Mouse (Mus musculus) embryonic facial prominence, embryonic 13.5 days (tissue): ENCODE results near the gene Tmem238l. TPM values are rescaled to one million over a fixed set of nuclear protein-coding genes. Genes with fewer than 3 reads are reported as not detected.

Experiments
- ATAC-seq: fragments of 200-750 bp; cut with Nextera tagmentation; 2 replicates; pipeline ENCODE4 v1.8.0; 2017; ENCODE audit warnings: low read depth; ENCODE audit not compliant: insufficient number of reproducible peaks, insufficient read depth, low FRiP score, low TSS enrichment
- H3K27ac ChIP-seq: fragments of 300-500 bp; sonication (generic); 2 replicates; pipeline ENCODE4 v1.5.1; 2015; ENCODE audit warnings: moderate library complexity, mild to moderate bottlenecking, inconsistent platforms
- H3K27me3 ChIP-seq: fragments of 300-500 bp; sonication (generic); 2 replicates; pipeline ENCODE4 v1.6.1; 2015; ENCODE audit warnings: mild to moderate bottlenecking, inconsistent platforms
- H3K36me3 ChIP-seq: fragments of 300-500 bp; sonication (generic); 2 replicates; pipeline ENCODE4 v1.6.1; 2015; ENCODE audit warnings: mild to moderate bottlenecking, inconsistent platforms
- H3K4me1 ChIP-seq: fragments of 300-500 bp; sonication (generic); 2 replicates; pipeline ENCODE4 v1.6.1; 2015; ENCODE audit warnings: inconsistent platforms
- H3K4me2 ChIP-seq: fragments of 300-500 bp; sonication (generic); 2 replicates; pipeline ENCODE4 v1.6.1; 2015; ENCODE audit warnings: moderate library complexity, mild to moderate bottlenecking, inconsistent platforms
- H3K4me3 ChIP-seq: fragments of 300-500 bp; sonication (generic); 2 replicates; pipeline ENCODE4 v1.5.1; 2015; ENCODE audit warnings: mild to moderate bottlenecking, inconsistent platforms
- H3K9ac ChIP-seq: fragments of 300-500 bp; sonication (generic); 2 replicates; pipeline ENCODE4 v1.6.1; 2015; ENCODE audit warnings: mild to moderate bottlenecking, inconsistent platforms
- H3K9me3 ChIP-seq: fragments of 300-500 bp; sonication (generic); 2 replicates; pipeline ENCODE4 v1.6.1; 2016; ENCODE audit warnings: inconsistent platforms
- WGBS: fragments of 180-500 bp; shearing (Covaris S2); methylation state at CpG from one replicate; pipeline ENCODE4 v1.1.7; 2015; ENCODE audit warnings: mixed read lengths; 5-methylcytosine and 5-hydroxymethylcytosine counted together
- polyA plus RNA-seq: library from polyadenylated mRNA; unstranded; fragments of >200 nt; fragmentation: Nextera tagmentation; extraction: Ambion mirVana; gene quantifications from 2 replicates; pipeline ENCODE4 v1.2.1, GENCODE M21; 2015

The Tmem238l gene
- polyA plus RNA-seq, 1 experiment from 2014 or later: not detected

DNA sequence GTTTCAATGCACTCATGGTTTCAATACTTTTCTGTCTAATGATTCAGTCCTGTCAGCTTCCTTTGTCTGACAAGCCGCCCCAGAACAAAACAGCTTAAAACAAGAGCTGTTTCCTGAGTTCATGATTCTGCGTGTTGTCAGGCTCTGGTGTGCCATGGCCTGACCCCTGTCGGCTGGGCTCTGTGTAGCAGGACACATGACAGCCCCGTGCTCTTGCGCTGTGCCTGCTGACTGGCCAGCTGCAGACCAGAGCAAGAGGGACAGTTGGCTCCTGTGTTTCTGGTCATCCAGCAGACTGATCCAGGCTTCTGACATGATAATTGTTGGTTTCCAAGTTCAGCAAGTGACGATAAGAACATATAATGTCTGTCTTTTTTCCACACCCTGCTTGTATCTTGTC, 26.4 kb downstream of the Tmem238l start:
- H3K9me3 ChIP-seq: no peaks in the 10 kb centered on the region
- H3K36me3 ChIP-seq: no peaks in the 10 kb centered on the region
- peaks cover 23% of the 10 kb centered on the region for H3K4me1 ChIP-seq
- H3K4me2 ChIP-seq: no peak overlapping the region
- WGBS: 31% methylated on average over 6 of the region's 6 CpGs
- ATAC-seq: no peak
- no peak overlapping the region for H3K27ac ChIP-seq
- H3K27me3 ChIP-seq: no peaks in the 10 kb centered on the region
- H3K4me3 ChIP-seq: no peak overlapping the region
- H3K9ac ChIP-seq: no peak overlapping the region

DNA sequence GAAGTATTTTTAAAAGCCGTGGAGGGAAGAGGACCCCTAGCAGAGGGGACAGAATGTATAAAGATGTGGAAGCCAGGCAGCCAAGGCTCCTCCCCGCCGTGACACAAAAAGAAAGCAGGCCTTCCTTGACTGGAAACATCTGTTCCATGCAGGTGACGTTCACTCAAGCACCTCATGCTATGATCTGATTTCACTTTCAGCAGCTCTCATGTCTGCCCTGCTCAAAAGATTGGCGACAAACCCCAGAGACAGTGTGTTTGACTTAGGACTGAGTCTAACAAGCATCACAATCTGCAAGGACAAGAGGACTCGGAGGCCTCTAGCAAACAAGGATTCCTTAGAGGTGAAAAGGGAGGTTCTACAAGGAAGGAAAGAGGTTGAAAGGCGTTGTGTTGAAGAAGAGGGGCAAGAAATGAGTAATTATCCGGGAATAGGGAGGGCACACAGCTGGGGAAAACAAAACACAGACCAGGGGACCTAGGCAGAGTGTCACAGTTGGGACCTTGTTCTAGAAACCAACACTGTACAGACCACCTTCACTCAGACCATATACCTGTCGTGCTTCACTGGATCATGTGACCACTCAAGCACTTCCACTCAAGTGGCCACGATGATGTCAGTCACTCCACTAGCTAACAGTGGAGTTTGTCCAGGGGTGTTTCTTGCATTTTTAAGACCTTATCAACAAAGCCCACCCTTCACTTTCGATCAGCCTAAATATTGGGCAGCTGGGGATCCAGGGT, 27.2 kb downstream of the Tmem238l start:
- Histone ChIP-seq H3K9ac (no peak overlapping the region), H3K4me3 (no peak overlapping the region), H3K4me2 (peak overlapping the region; percentile 65), H3K27ac (peak overlapping the region; percentile 87), H3K36me3 (no peaks in the 10 kb centered on the region), H3K9me3 (no peaks in the 10 kb centered on the region), H3K27me3 (no peaks in the 10 kb centered on the region), H3K4me1 (peaks cover 30% of the 10 kb centered on the region)
- 37% methylated on average over 11 of the region's 11 CpGs for WGBS
- no peak; the same call in 1 of the 2 replicates for ATAC-seq

DNA sequence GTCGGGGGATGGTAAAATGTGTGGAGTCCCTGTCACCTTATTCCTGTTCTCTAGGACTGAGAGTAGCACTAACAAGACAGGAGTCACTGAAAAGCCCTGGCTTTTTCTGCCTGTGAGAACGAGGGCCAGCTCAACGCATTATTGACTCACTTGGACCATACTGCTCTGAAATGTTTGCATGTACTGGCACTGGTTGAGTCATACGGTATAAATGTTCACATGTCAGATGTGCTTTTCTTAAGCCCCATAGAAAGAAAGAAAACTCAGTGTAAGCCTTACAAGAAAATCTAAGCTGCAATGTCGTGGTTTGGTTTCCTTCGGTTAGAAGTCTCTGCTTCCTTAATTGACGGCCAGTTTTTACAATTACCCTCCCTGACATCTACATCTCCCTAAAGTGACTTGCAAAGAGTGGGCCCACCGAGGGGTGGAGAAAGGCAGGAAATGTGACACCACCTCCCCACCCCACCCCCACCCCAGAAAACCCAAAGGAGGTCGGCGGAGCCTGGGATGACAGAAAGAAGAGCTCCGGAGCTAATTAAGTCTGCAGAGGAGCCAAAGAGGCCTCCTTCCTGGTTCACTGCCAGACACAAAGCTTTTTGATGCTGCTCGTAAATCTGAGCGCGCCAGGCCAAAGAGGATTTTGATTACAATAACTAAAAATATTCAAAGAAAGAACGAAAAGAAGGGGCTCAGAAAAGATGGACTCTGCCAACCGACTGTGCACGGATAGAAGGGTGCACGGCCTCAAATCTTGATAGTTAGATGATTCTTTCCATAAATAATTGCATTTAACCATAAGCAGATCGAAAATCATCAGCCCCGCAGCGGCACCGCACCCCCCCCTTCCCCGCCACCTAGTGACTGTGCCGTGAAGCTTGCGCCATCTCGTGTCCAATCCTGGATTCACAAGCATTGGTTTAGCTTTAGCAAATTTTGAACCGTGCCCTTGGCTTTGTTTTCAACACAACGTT, 28.0 kb downstream of the Tmem238l start:
- 4% methylated on average over 28 of the region's 28 CpGs for WGBS
- H3K4me3 ChIP-seq: peak overlapping the region; percentile 43
- peaks cover 30% of the 10 kb centered on the region for H3K4me1 ChIP-seq
- ATAC-seq: peak; percentile 53
- no peaks in the 10 kb centered on the region for H3K9me3 ChIP-seq
- H3K27me3 ChIP-seq: no peaks in the 10 kb centered on the region
- peak overlapping the region; percentile 87 for H3K27ac ChIP-seq
- peak overlapping the region; percentile 59; the same call in 1 of the 2 replicates for H3K9ac ChIP-seq
- H3K4me2 ChIP-seq: peak overlapping the region; percentile 65
- no peaks in the 10 kb centered on the region for H3K36me3 ChIP-seq

GRCm38 (mm10) chr11:66985136-66985702, 28.8 kb downstream of the Tmem238l start:
- Histone ChIP-seq H3K36me3 (no peaks in the 10 kb centered on the region), H3K9ac (peak overlapping the region; percentile 59), H3K27ac (peak overlapping the region; percentile 87), H3K4me2 (peak overlapping the region; percentile 65), H3K4me1 (peaks cover 30% of the 10 kb centered on the region), H3K4me3 (peak overlapping the region; percentile 43), H3K9me3 (no peaks in the 10 kb centered on the region), H3K27me3 (no peaks in the 10 kb centered on the region)
- WGBS: 34% methylated on average over 11 of the region's 11 CpGs
- ATAC-seq: no peak

DNA sequence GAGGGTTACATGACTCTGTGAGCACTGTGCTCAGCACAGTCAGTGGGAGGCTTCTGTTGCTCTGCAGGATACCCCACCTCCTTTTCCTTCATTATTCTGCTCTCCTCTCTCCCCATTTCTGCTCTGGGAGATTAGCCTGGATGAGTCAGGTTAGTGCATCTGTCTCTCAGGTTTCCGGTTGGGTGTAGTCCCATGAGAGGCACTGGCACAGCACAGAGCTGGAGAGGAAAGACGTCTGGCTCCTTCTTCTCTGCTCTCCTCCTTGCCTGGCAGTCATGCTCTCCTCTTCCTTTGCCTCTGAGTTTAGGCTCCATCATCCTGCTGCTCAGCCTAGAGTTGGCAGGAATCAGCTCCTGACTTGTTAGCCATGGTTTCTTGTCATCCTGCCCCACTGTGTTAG, 35.7 kb downstream of the Tmem238l start:
- Histone ChIP-seq H3K4me3 (no peak overlapping the region), H3K4me2 (no peak overlapping the region), H3K9ac (no peak overlapping the region), H3K27me3 (no peaks in the 10 kb centered on the region), H3K27ac (no peak overlapping the region), H3K36me3 (no peaks in the 10 kb centered on the region), H3K4me1 (peaks cover 7% of the 10 kb centered on the region), H3K9me3 (no peaks in the 10 kb centered on the region)
- ATAC-seq: no peak
- 57% methylated on average over 2 of the region's 2 CpGs for WGBS

DNA sequence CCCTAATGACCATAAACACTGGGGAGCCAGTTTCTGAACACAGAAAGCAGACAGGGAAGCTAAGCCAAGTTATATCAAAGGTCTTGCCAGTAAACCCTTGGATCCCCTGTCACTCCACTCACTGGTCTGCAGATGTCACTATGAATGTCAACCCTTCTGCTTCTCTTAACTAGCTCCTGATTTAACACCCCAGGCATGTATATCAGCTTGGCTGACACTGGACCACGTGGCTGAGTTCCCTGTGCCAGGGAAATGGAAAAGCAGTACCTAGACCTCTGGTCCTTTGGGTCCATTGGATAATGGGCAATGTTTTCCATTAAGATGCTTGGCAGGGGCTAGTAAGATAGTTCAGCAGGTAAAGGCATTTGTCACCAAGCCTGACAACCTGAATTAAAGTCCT, 37.2 kb downstream of the Tmem238l start:
- no peak overlapping the region for H3K4me2 ChIP-seq
- H3K27ac ChIP-seq: no peak overlapping the region
- no peaks in the 10 kb centered on the region for H3K9me3 ChIP-seq
- no peaks in the 10 kb centered on the region for H3K36me3 ChIP-seq
- H3K27me3 ChIP-seq: no peaks in the 10 kb centered on the region
- 27% methylated on average over 1 of the region's 1 CpGs for WGBS
- no peak overlapping the region for H3K4me3 ChIP-seq
- ATAC-seq: no peak
- H3K9ac ChIP-seq: no peak overlapping the region
- peaks cover 3% of the 10 kb centered on the region; the same call in 1 of the 2 replicates for H3K4me1 ChIP-seq

GRCm38 (mm10) chr11:66996446-66996845, 40.0 kb downstream of the Tmem238l start:
- Histone ChIP-seq H3K9me3 (no peaks in the 10 kb centered on the region), H3K4me2 (no peak overlapping the region), H3K4me3 (no peak overlapping the region), H3K27ac (no peak overlapping the region), H3K36me3 (no peaks in the 10 kb centered on the region), H3K27me3 (no peaks in the 10 kb centered on the region), H3K9ac (no peak overlapping the region), H3K4me1 (peaks cover 12% of the 10 kb centered on the region; the same call in 1 of the 2 replicates)
- 73% methylated on average over 4 of the region's 4 CpGs for WGBS
- ATAC-seq: no peak

GRCm38 (mm10) chr11:66998467-66999403, 42.3 kb downstream of the Tmem238l start:
- 79% methylated on average over 14 of the region's 14 CpGs for WGBS
- Histone ChIP-seq H3K27ac (no peak overlapping the region), H3K36me3 (no peaks in the 10 kb centered on the region), H3K27me3 (no peaks in the 10 kb centered on the region), H3K9me3 (no peaks in the 10 kb centered on the region), H3K4me1 (peaks cover 16% of the 10 kb centered on the region; the same call in 1 of the 2 replicates), H3K4me2 (no peak overlapping the region), H3K4me3 (no peak overlapping the region), H3K9ac (no peak overlapping the region)
- no peak for ATAC-seq

DNA sequence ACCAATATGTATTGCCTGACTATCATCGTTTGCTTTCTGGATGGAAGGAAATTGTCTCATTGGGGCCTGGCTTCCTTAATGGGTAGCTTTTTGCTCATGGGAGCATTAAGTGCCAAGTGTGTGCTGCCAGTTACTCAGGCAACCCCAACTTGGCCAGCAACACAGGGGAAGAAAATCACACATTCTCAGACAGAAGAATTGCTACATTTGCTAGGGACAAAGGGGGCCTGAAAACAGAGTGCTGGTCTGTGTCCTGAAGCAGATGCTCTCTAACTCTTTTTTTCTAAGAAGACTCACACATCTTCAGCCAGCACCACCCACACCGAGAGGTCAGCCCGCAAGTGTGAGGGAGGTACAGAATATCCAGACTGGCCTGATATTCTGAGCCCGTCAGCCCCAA, 44.2 kb downstream of the Tmem238l start:
- H3K9me3 ChIP-seq: no peaks in the 10 kb centered on the region
- H3K27me3 ChIP-seq: no peaks in the 10 kb centered on the region
- H3K27ac ChIP-seq: no peak overlapping the region
- no peak overlapping the region for H3K4me2 ChIP-seq
- no peak overlapping the region for H3K9ac ChIP-seq
- peaks cover 16% of the 10 kb centered on the region; the same call in 1 of the 2 replicates for H3K4me1 ChIP-seq
- H3K36me3 ChIP-seq: no peaks in the 10 kb centered on the region
- no peak overlapping the region for H3K4me3 ChIP-seq
- no peak for ATAC-seq
- 74% methylated on average over 4 of the region's 4 CpGs for WGBS

DNA sequence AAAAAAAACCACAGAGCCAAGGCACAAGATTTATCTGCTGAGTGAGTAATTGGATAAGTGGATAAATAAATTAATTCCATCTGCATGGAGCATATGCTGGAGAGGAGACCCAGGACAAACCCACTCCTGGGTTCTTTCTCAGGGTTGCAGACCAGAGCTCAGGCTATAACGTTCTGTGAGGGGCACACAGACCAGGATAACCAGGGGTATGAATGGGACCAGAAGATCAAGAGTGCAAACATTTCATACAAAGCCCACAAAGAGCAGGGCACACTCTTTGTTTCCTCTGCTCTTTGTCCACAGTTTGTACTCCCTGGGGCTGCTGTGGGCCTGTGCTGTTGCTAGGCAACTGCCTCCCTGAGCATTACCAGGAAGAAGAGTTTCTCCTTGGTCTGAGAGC, 45.3 kb downstream of the Tmem238l start:
- Histone ChIP-seq H3K4me3 (no peak overlapping the region), H3K4me2 (no peak overlapping the region), H3K36me3 (no peaks in the 10 kb centered on the region), H3K9ac (no peak overlapping the region), H3K27me3 (no peaks in the 10 kb centered on the region), H3K9me3 (no peaks in the 10 kb centered on the region), H3K4me1 (peaks cover 16% of the 10 kb centered on the region; the same call in 1 of the 2 replicates), H3K27ac (no peak overlapping the region)
- ATAC-seq: no peak
- 8% methylated on average over 1 of the region's 1 CpGs for WGBS
